Mouse (Mus musculus) stomach, postnatal 0 days (tissue): ENCODE results near the gene Ccdc180.

Source experiments
- CTCF ChIP-seq: IDR thresholded peaks from 2 replicates; pipeline ENCODE4 v1.5.1; 2016; ENCODE audit warnings: antibody characterized with exemption, low read depth, mild to moderate bottlenecking, moderate library complexity
- EP300 ChIP-seq: optimal IDR thresholded peaks from 2 replicates; pipeline ENCODE3; 2016; ENCODE audit warnings: antibody characterized with exemption

DNA sequence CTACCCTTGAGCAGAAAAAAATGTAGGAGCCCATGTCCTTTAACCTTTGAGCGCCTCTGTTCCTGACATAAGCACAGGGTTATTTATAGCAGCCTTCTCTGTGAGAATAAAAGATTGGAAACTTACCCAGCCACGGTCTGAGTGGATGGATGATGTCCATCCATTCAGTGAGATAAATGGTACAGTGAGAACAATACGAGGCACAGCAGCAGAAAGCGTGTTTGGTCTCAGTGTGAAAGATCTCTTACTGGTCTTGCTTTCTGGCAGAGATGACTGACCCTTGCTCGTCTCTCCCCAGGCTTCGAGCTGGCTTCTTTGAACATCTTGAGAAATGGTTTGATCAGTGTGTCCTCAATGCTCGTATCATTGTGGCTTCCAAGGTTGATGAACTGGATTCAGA is 27.0 kb downstream of the Ccdc180 start:
- TF ChIP-seq CTCF, result no peak
- no peak for TF ChIP-seq EP300
